Mouse (Mus musculus) hindbrain, embryonic 14.5 days (tissue): Measurements from ENCODE around the gene Ttf2. TPM values are rescaled to one million over a fixed set of nuclear protein-coding genes. Genes with fewer than 3 reads are reported as not detected.

Experiments used
- ATAC-seq: fragments of 200-750 bp; cut with Nextera tagmentation; 2 replicates; pipeline ENCODE4 v1.8.0; 2017; ENCODE audit warnings: moderate number of reproducible peaks, mild to moderate bottlenecking, moderate TSS enrichment, moderate library complexity; ENCODE audit not compliant: low FRiP score
- DNase-seq: peaks from one replicate; pipeline ENCODE4 v3.0.0-alpha.2; 2015; ENCODE audit warnings: low spot score
- H3K27ac ChIP-seq: fragments of 300-500 bp; sonication (generic); 2 replicates; pipeline ENCODE4 v1.5.1; 2014; ENCODE audit warnings: mild to moderate bottlenecking, moderate library complexity
- H3K27me3 ChIP-seq: fragments of 300-500 bp; sonication (generic); 2 replicates; pipeline ENCODE4 v1.6.1; 2014; ENCODE audit warnings: mild to moderate bottlenecking, low read length, mixed read lengths; ENCODE audit not compliant: control insufficient read depth, insufficient read depth
- H3K36me3 ChIP-seq: fragments of 300-500 bp; sonication (generic); replicated peaks from 2 replicates; pipeline ENCODE4 v1.6.1; 2014; ENCODE audit not compliant: control insufficient read depth, insufficient read depth
- H3K4me1 ChIP-seq: fragments of 300-500 bp; sonication (generic); replicated peaks from 2 replicates; pipeline ENCODE4 v1.6.1; 2014; ENCODE audit warnings: antibody characterized with exemption, low read length, mixed read lengths; ENCODE audit not compliant: control insufficient read depth, insufficient read depth
- H3K4me2 ChIP-seq: fragments of 300-500 bp; sonication (generic); replicated peaks from 2 replicates; pipeline ENCODE4 v1.6.1; 2014; ENCODE audit warnings: mild to moderate bottlenecking, moderate library complexity
- H3K4me3 ChIP-seq: fragments of 300-500 bp; sonication (generic); replicated peaks from 2 replicates; pipeline ENCODE4 v1.5.1; 2014; ENCODE audit warnings: mild to moderate bottlenecking, low read length
- H3K9ac ChIP-seq: fragments of 300-500 bp; sonication (generic); 2 replicates; pipeline ENCODE4 v1.6.1; 2014
- H3K9me3 ChIP-seq: fragments of 300-500 bp; sonication (generic); 2 replicates; pipeline ENCODE4 v1.6.1; 2016; ENCODE audit warnings: low read length; ENCODE audit not compliant: control insufficient read depth
- WGBS: fragments of 180-500 bp; shearing (Covaris S2); extraction: QIAGEN DNeasy Blood & Tissue Kit; methylation state at CpG from one replicate; pipeline ENCODE4 v1.1.7; 2014; 5-methylcytosine and 5-hydroxymethylcytosine counted together
- polyA plus RNA-seq: library from polyadenylated mRNA; unstranded; fragments of >200 nt; fragmentation: Nextera tagmentation; extraction: Ambion mirVana; gene quantifications from 2 replicates; pipeline ENCODE4 v1.2.1, GENCODE M21; 2014

Gene Ttf2
- polyA plus RNA-seq, 1 experiment from 2014 or later, result 5.5 TPM

- no peak overlapping the region for H3K4me2 ChIP-seq
- H3K27me3 ChIP-seq, result no peaks in the 10 kb centered on the region
- no peak overlapping the region for H3K4me3 ChIP-seq
- ATAC-seq, result no peak
- DNase-seq, result no peak
- H3K9ac ChIP-seq, result no peak overlapping the region
- 93% methylated on average over 8 of the region's 8 CpGs for WGBS
- peaks cover 22% of the 10 kb centered on the region for H3K36me3 ChIP-seq
- no peaks in the 10 kb centered on the region for H3K9me3 ChIP-seq
- no peak overlapping the region for H3K27ac ChIP-seq
- H3K4me1 ChIP-seq, result no peaks in the 10 kb centered on the region
Measured at GRCm38 (mm10) chr3:100947286-100947685, 22.2 kb downstream of the Ttf2 start.

- H3K4me1 ChIP-seq, result no peaks in the 10 kb centered on the region
- WGBS, result 92% methylated on average over 4 of the region's 4 CpGs
- no peak overlapping the region for H3K27ac ChIP-seq
- H3K9ac ChIP-seq, result no peak overlapping the region
- no peak overlapping the region for H3K4me2 ChIP-seq
- peaks cover 33% of the 10 kb centered on the region for H3K36me3 ChIP-seq
- no peaks in the 10 kb centered on the region for H3K9me3 ChIP-seq
- ATAC-seq (no peak), DNase-seq (no peak)
- no peak overlapping the region for H3K4me3 ChIP-seq
- no peaks in the 10 kb centered on the region for H3K27me3 ChIP-seq
Measured at GRCm38 (mm10) chr3:100940496-100941037, 28.9 kb downstream of the Ttf2 start.

- H3K9ac ChIP-seq, result no peak overlapping the region
- DNase-seq (no peak), ATAC-seq (no peak)
- H3K4me1 ChIP-seq, result no peaks in the 10 kb centered on the region
- peaks cover 48% of the 10 kb centered on the region for H3K36me3 ChIP-seq
- 91% methylated on average over 4 of the region's 4 CpGs for WGBS
- no peak overlapping the region for H3K4me2 ChIP-seq
- H3K27ac ChIP-seq, result no peak overlapping the region
- no peaks in the 10 kb centered on the region for H3K9me3 ChIP-seq
- H3K4me3 ChIP-seq, result no peak overlapping the region
- H3K27me3 ChIP-seq, result no peaks in the 10 kb centered on the region
Measured at GRCm38 (mm10) chr3:100938211-100938610, 31.3 kb downstream of the Ttf2 start.

- no peak for DNase-seq
- H3K4me3 ChIP-seq, result no peak overlapping the region
Measured at GRCm38 (mm10) chr3:100936201-100936600, 33.3 kb downstream of the Ttf2 start.

GRCm38 (mm10) chr3:100935521-100935920 is 33.9 kb downstream of the Ttf2 start:
- Histone ChIP-seq H3K9me3 (no peaks in the 10 kb centered on the region), H3K4me3 (no peak overlapping the region), H3K27me3 (no peaks in the 10 kb centered on the region), H3K4me1 (no peaks in the 10 kb centered on the region), H3K36me3 (peaks cover 66% of the 10 kb centered on the region), H3K27ac (no peak overlapping the region), H3K4me2 (no peak overlapping the region), H3K9ac (no peak overlapping the region)
- DNase-seq, result no peak
- ATAC-seq, result no peak
- WGBS, result 95% methylated on average over 6 of the region's 6 CpGs

More at GRCm38 (mm10) chr3:100936201-100936600, 33.3 kb downstream of the Ttf2 start:
- no peak for ATAC-seq
- H3K36me3 ChIP-seq, result peaks cover 61% of the 10 kb centered on the region
- no peak overlapping the region for H3K4me2 ChIP-seq
- 97% methylated on average over 6 of the region's 6 CpGs for WGBS
- H3K4me1 ChIP-seq, result no peaks in the 10 kb centered on the region
- H3K27ac ChIP-seq, result no peak overlapping the region
- no peaks in the 10 kb centered on the region for H3K27me3 ChIP-seq
- H3K9me3 ChIP-seq, result no peaks in the 10 kb centered on the region
- H3K9ac ChIP-seq, result no peak overlapping the region

- no peaks in the 10 kb centered on the region for H3K9me3 ChIP-seq
- H3K4me3 ChIP-seq, result no peak overlapping the region
- ATAC-seq, result no peak
- H3K4me2 ChIP-seq, result no peak overlapping the region
- DNase-seq, result no peak
- no peaks in the 10 kb centered on the region for H3K27me3 ChIP-seq
- H3K4me1 ChIP-seq, result no peaks in the 10 kb centered on the region
- no peak overlapping the region for H3K27ac ChIP-seq
- no peak overlapping the region for H3K9ac ChIP-seq
- 77% methylated on average over 11 of the region's 11 CpGs for WGBS
- peaks cover 75% of the 10 kb centered on the region for H3K36me3 ChIP-seq
Measured at GRCm38 (mm10) chr3:100932077-100932944, 37.2 kb downstream of the Ttf2 start.

- no peak overlapping the region for H3K9ac ChIP-seq
- peaks cover 4% of the 10 kb centered on the region; the same call in 1 of the 2 replicates for H3K4me1 ChIP-seq
- no peak overlapping the region for H3K27ac ChIP-seq
- H3K27me3 ChIP-seq, result no peaks in the 10 kb centered on the region
- no peak for ATAC-seq
- WGBS, result 96% methylated on average over 23 of the region's 23 CpGs
- no peak for DNase-seq
- H3K36me3 ChIP-seq, result peaks cover 72% of the 10 kb centered on the region
- H3K4me2 ChIP-seq, result no peak overlapping the region
- H3K4me3 ChIP-seq, result no peak overlapping the region
- H3K9me3 ChIP-seq, result no peaks in the 10 kb centered on the region
Measured at GRCm38 (mm10) chr3:100931332-100932076, 38.0 kb downstream of the Ttf2 start.

GRCm38 (mm10) chr3:100925176-100925575 is 44.3 kb downstream of the Ttf2 start:
- WGBS, result 85% methylated on average over 16 of the region's 16 CpGs
- Histone ChIP-seq H3K9ac (no peak overlapping the region), H3K27ac (no peak overlapping the region), H3K9me3 (no peaks in the 10 kb centered on the region), H3K4me3 (no peak overlapping the region), H3K27me3 (no peaks in the 10 kb centered on the region), H3K4me2 (no peak overlapping the region), H3K4me1 (peaks cover 38% of the 10 kb centered on the region), H3K36me3 (peaks cover 23% of the 10 kb centered on the region)
- no peak for ATAC-seq
- DNase-seq, result no peak

GRCm38 (mm10) chr3:100924065-100924732 is 45.3 kb downstream of the Ttf2 start:
- Histone ChIP-seq H3K4me3 (no peak overlapping the region), H3K36me3 (peaks cover 16% of the 10 kb centered on the region; the same call in 1 of the 2 replicates), H3K9ac (no peak overlapping the region), H3K27ac (no peak overlapping the region), H3K27me3 (no peaks in the 10 kb centered on the region), H3K4me1 (peaks cover 38% of the 10 kb centered on the region), H3K4me2 (no peak overlapping the region), H3K9me3 (no peaks in the 10 kb centered on the region)
- ATAC-seq (no peak), DNase-seq (no peak)
- WGBS, result 71% methylated on average over 6 of the region's 6 CpGs
